Mouse (Mus musculus) G1E (cell line): ENCODE results near the gene Fbxo41.

Experiments used
- CTCF ChIP-seq: IDR thresholded peaks from 2 replicates; pipeline ENCODE4 v1.5.1; 2012; ENCODE audit warnings: low read depth, low read length, inconsistent platforms, mixed read lengths
- GATA1 ChIP-seq: IDR thresholded peaks from 2 replicates; pipeline ENCODE4 v1.6.1; 2012; ENCODE audit warnings: borderline replicate concordance, low read length, inconsistent platforms, mixed read lengths
- GATA2 ChIP-seq: IDR thresholded peaks from 2 replicates; pipeline ENCODE4 v1.6.1; 2012; ENCODE audit warnings: low read depth, low read length, inconsistent platforms, borderline replicate concordance
- POLR2AphosphoS5 ChIP-seq: IDR thresholded peaks from 2 replicates; pipeline ENCODE4 v1.6.1; 2012; ENCODE audit warnings: low read depth, low read length, inconsistent platforms; ENCODE audit not compliant: insufficient replicate concordance
- TAL1 ChIP-seq: conservative IDR thresholded peaks from 2 replicates; pipeline ENCODE4 v1.6.1; 2012; ENCODE audit warnings: low read depth, low read length, inconsistent platforms, mixed read lengths

DNA sequence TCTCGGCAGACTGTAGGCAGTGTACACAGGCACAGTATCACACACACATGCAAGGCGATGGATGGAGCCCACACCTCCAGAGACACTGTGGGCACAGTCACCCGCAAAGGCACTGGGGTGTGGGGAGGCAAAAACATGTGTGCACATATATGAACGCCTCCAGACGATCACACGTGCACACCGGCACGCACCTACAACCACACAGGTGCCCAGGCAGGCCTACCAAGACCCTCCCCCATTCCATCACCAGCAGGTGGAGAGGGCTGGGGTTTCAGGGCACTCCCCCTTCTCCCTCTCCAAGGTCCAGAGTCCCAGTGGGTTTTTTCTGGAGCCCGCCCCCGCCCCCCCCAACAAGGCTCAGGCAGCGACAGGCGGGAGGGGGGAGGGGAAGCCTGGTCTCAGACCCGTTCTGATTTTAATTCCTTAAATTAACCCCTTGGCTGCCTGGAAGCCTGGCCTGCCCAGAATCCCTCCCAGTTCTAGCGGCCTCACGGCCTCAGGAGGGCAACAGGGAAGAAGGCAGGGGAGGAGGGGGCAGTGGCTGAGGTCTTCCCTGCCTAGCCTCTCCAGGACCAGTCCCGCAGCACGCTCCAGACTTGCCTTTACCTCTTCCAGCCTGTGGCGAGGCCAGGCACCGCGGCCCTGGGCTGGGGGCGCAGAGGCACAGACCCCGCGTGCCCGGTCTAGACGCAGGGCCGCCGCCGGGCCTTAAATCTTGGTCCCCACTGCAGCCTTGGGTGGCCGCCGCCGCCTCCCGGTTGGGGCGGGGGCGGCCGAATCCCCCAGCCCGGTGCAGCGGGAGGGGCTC, 487 bp downstream of the Fbxo41 start:
- TF ChIP-seq TAL1 (no peak), POLR2AphosphoS5 (no peak), CTCF (no peak), GATA1 (no peak), GATA2 (no peak)
